Mouse (Mus musculus) testis, adult 2 months (tissue): ENCODE measurements at regions not wholly inside any gene's neighbourhood (a gene's known extent, or its start where the extent isn't known, plus 50 kb on each side); places are given as distances from the start of the nearest gene placed in this dataset.

Source experiments
- CTCF ChIP-seq: fragments of 200-500 bp; IDR thresholded peaks from 2 replicates; pipeline ENCODE4 v1.5.1; 2012; ENCODE audit warnings: low read depth, mild to moderate bottlenecking, inconsistent platforms, low read length, moderate library complexity; ENCODE audit not compliant: control insufficient read depth, insufficient read depth, insufficient replicate concordance
- POLR2A ChIP-seq: fragments of 200-500 bp; IDR thresholded peaks from 2 replicates; pipeline ENCODE4 v1.6.1; 2012; ENCODE audit warnings: low read depth, mild to moderate bottlenecking, inconsistent platforms, low read length, moderate library complexity; ENCODE audit not compliant: control insufficient read depth

DNA sequence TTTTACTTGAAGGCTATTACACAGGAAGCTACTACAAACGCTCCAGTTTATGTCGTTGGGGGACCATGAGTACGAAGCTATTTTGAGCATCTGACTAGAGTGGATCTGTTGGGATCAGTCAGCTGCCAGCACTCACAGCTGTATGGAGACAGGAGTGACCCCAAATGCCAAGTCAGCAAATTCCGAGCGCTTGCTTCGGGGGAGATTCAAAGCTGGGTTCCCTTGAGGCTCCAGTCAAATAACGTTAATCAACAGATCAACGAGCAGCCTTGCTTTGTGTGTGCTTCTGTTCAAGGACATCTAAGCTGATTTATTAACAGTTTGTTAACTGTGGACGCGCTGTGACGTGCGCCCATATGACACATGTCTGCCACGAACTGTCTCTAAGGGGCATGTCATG, 349.5 kb downstream of the Ajap1 start:
- TF ChIP-seq CTCF (no peak), POLR2A (no peak)
